Mouse (Mus musculus): ENCODE data around the gene Map3k19. TPM values are rescaled to one million over a fixed set of nuclear protein-coding genes. Genes with fewer than 3 reads are reported as not detected.

The Map3k19 gene
- polyA plus RNA-seq, 1 experiment = 0.30 TPM

- TF ChIP-seq CTCF (IDR thresholded peaks at IDR 0.05; ENCODE audit: control insufficient read depth, insufficient read depth, low read length) = no peak
- no peak for TF ChIP-seq POLR2A (IDR thresholded peaks at IDR 0.05; ENCODE audit: borderline replicate concordance, control insufficient read depth, low read depth, low read length)
- WGBS = 73% methylated on average over 6 of the region's 6 CpGs
- H3K4me1 ChIP-seq (ENCODE audit: control insufficient read depth, insufficient read depth, low read length) = no peaks in the 10 kb centered on the region; the same call in 1 of the 2 replicates
- H3K27ac ChIP-seq (ENCODE audit: control insufficient read depth, insufficient read depth, low read depth, low read length, poor library complexity) = no peak overlapping the region
- no peak overlapping the region for H3K4me3 ChIP-seq (replicated peaks; ENCODE audit: control insufficient read depth, low read depth, low read length)
Observed at GRCm38 (mm10) chr1:127859799-127860400, 5.1 kb upstream of the Map3k19 start.

DNA sequence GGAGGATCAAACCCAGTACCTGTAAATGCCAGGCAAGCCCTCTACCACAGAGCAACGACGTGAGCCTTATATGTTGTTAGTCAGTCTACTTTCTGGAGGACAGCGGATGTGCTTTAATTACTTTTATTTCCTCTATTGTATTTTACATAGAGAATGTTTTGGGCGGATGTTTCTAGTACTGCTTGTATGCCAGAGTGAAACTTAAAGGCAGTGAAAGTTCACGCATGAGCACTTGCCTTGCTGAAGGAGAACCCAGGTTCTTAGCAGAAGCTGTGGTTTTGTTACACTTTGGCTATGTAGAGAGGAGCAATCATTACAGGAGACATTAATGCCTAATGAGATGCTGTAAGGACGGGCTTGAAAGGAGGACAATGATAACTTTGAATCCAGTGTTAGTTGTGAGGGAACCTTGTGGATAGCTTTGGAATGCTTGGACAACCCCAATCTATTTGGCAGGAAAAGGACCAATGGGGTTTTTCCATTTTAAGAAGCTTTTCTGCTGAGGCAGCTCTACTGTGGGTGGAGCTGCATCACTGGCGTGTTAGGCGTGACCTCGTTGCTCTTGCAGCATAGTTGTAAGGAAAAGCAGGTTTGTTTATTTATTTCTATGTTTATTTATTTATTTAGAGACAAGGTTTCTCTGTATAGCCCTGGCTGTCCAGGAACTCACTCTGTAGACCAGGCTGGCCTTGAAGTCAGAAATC is 4.3 kb upstream of the Map3k19 start:
- no peak overlapping the region for H3K4me3 ChIP-seq (replicated peaks; ENCODE audit: control insufficient read depth, low read depth, low read length)
- TF ChIP-seq POLR2A (IDR thresholded peaks at IDR 0.05; ENCODE audit: borderline replicate concordance, control insufficient read depth, low read depth, low read length) = no peak
- H3K4me1 ChIP-seq (ENCODE audit: control insufficient read depth, insufficient read depth, low read length) = no peaks in the 10 kb centered on the region; the same call in 1 of the 2 replicates
- no peak overlapping the region for H3K27ac ChIP-seq (ENCODE audit: control insufficient read depth, insufficient read depth, low read depth, low read length, poor library complexity)
- WGBS = 54% methylated on average over 9 of the region's 9 CpGs

DNA sequence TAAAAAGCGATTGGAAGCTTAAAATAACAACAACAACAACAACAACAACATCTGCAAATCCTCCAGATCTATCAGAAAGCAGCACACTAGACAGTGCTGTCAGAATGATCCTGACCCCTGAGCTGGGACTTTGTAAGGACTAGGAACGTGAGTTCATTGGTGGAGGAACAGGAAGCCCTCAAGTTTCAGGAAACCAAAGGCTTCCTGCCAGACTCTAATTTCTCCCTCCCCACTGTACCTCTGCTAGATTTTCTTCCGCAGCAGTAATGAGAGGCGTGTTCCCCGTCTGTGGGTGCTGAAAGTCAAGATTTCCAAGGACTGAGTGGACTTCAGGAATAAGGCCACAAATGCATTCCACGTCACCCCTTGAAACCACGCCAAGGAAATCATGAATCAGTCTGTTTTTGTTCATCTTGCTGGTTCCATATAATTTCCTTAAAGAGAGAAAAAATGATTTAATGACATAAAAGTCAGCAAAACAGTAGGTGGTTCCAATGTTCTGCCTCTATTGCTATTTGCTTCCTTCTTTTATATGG is 4.7 kb downstream of the Map3k19 start:
- WGBS = 3% methylated on average over 7 of the region's 7 CpGs
- Histone ChIP-seq H3K4me3 (replicated peaks; ENCODE audit: control insufficient read depth, low read depth, low read length) (no peak overlapping the region), H3K4me1 (ENCODE audit: control insufficient read depth, insufficient read depth, low read length) (no peaks in the 10 kb centered on the region), H3K27ac (ENCODE audit: control insufficient read depth, insufficient read depth, low read depth, low read length, poor library complexity) (no peak overlapping the region)
- TF ChIP-seq POLR2A (IDR thresholded peaks at IDR 0.05; ENCODE audit: borderline replicate concordance, control insufficient read depth, low read depth, low read length) = no peak
- TF ChIP-seq CTCF (IDR thresholded peaks at IDR 0.05; ENCODE audit: control insufficient read depth, insufficient read depth, low read length) = no peak

GRCm38 (mm10) chr1:127845472-127845871 is 9.4 kb downstream of the Map3k19 start:
- 71% methylated on average over 5 of the region's 5 CpGs for WGBS
- Histone ChIP-seq H3K4me3 (replicated peaks; ENCODE audit: control insufficient read depth, low read depth, low read length) (no peak overlapping the region), H3K27ac (ENCODE audit: control insufficient read depth, insufficient read depth, low read depth, low read length, poor library complexity) (no peak overlapping the region), H3K4me1 (ENCODE audit: control insufficient read depth, insufficient read depth, low read length) (no peaks in the 10 kb centered on the region)
- TF ChIP-seq POLR2A (IDR thresholded peaks at IDR 0.05; ENCODE audit: borderline replicate concordance, control insufficient read depth, low read depth, low read length) = no peak
- TF ChIP-seq CTCF (IDR thresholded peaks at IDR 0.05; ENCODE audit: control insufficient read depth, insufficient read depth, low read length) = no peak

- 53% methylated on average over 1 of the region's 1 CpGs for WGBS
- H3K4me3 ChIP-seq (replicated peaks; ENCODE audit: control insufficient read depth, low read depth, low read length) = no peak overlapping the region
- H3K27ac ChIP-seq (ENCODE audit: control insufficient read depth, insufficient read depth, low read depth, low read length, poor library complexity) = no peak overlapping the region
- no peaks in the 10 kb centered on the region for H3K4me1 ChIP-seq (ENCODE audit: control insufficient read depth, insufficient read depth, low read length)
- TF ChIP-seq CTCF (IDR thresholded peaks at IDR 0.05; ENCODE audit: control insufficient read depth, insufficient read depth, low read length) = no peak
- TF ChIP-seq POLR2A (IDR thresholded peaks at IDR 0.05; ENCODE audit: borderline replicate concordance, control insufficient read depth, low read depth, low read length) = no peak
Observed at GRCm38 (mm10) chr1:127838602-127839001, 16.2 kb downstream of the Map3k19 start.

DNA sequence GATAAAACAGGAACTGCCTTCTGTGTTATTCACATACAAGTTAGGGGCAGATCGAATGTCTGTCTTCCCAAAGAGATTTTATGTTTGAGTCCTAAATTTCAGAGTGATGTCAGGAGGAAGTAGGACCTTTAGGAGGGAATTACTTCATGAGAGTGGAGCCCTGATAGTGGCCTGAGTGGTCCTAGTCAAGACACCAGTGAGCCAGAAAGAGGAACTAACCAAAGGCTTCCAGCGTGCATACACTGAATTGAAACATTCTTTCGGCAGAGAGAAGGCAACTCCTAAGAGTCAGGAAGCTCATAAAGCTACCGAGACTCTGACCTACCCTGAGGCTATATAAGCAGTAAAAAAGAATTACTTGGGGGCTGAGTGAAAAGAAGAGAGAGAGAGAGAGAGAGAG is 18.2 kb downstream of the Map3k19 start:
- no peak overlapping the region for H3K27ac ChIP-seq (ENCODE audit: control insufficient read depth, insufficient read depth, low read depth, low read length, poor library complexity)
- 4% methylated on average over 4 of the region's 4 CpGs for WGBS
- no peak for TF ChIP-seq POLR2A (IDR thresholded peaks at IDR 0.05; ENCODE audit: borderline replicate concordance, control insufficient read depth, low read depth, low read length)
- no peak for TF ChIP-seq CTCF (IDR thresholded peaks at IDR 0.05; ENCODE audit: control insufficient read depth, insufficient read depth, low read length)
- no peaks in the 10 kb centered on the region for H3K4me1 ChIP-seq (ENCODE audit: control insufficient read depth, insufficient read depth, low read length)
- no peak overlapping the region for H3K4me3 ChIP-seq (replicated peaks; ENCODE audit: control insufficient read depth, low read depth, low read length)

DNA sequence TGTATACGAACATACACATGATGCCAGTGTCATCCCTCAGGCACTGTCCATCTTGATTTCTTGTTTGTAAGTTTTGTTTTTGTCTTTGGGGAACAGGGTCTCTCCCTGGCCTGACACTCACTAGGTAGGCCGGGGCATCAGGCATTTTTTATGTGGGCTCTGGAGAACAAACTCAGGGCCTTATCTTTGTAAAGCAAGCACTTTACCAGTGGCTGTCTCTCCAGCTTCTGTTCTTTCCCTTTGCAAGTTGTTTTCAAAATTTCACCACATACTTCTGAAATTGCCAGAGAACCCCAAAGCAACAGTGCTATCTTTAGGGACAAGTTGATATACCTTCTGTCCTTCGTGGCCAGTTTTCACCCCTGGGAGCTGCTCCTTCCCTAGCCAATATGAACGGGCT is 20.6 kb downstream of the Map3k19 start:
- Histone ChIP-seq H3K4me3 (replicated peaks; ENCODE audit: control insufficient read depth, low read depth, low read length) (no peak overlapping the region), H3K4me1 (ENCODE audit: control insufficient read depth, insufficient read depth, low read length) (peaks cover 2% of the 10 kb centered on the region; the same call in 1 of the 2 replicates), H3K27ac (ENCODE audit: control insufficient read depth, insufficient read depth, low read depth, low read length, poor library complexity) (no peak overlapping the region)
- 50% methylated on average over 4 of the region's 4 CpGs for WGBS
- TF ChIP-seq POLR2A (IDR thresholded peaks at IDR 0.05; ENCODE audit: borderline replicate concordance, control insufficient read depth, low read depth, low read length) (no peak), CTCF (IDR thresholded peaks at IDR 0.05; ENCODE audit: control insufficient read depth, insufficient read depth, low read length) (no peak)

GRCm38 (mm10) chr1:127833714-127834113 is 21.1 kb downstream of the Map3k19 start:
- 19% methylated on average over 2 of the region's 2 CpGs for WGBS
- TF ChIP-seq CTCF (IDR thresholded peaks at IDR 0.05; ENCODE audit: control insufficient read depth, insufficient read depth, low read length) = no peak
- TF ChIP-seq POLR2A (IDR thresholded peaks at IDR 0.05; ENCODE audit: borderline replicate concordance, control insufficient read depth, low read depth, low read length) = no peak
- Histone ChIP-seq H3K4me3 (replicated peaks; ENCODE audit: control insufficient read depth, low read depth, low read length) (no peak overlapping the region), H3K4me1 (ENCODE audit: control insufficient read depth, insufficient read depth, low read length) (peaks cover 2% of the 10 kb centered on the region; the same call in 1 of the 2 replicates), H3K27ac (ENCODE audit: control insufficient read depth, insufficient read depth, low read depth, low read length, poor library complexity) (no peak overlapping the region)

All from bone marrow, adult 2 months (tissue).